In the genomic region with DNA sequence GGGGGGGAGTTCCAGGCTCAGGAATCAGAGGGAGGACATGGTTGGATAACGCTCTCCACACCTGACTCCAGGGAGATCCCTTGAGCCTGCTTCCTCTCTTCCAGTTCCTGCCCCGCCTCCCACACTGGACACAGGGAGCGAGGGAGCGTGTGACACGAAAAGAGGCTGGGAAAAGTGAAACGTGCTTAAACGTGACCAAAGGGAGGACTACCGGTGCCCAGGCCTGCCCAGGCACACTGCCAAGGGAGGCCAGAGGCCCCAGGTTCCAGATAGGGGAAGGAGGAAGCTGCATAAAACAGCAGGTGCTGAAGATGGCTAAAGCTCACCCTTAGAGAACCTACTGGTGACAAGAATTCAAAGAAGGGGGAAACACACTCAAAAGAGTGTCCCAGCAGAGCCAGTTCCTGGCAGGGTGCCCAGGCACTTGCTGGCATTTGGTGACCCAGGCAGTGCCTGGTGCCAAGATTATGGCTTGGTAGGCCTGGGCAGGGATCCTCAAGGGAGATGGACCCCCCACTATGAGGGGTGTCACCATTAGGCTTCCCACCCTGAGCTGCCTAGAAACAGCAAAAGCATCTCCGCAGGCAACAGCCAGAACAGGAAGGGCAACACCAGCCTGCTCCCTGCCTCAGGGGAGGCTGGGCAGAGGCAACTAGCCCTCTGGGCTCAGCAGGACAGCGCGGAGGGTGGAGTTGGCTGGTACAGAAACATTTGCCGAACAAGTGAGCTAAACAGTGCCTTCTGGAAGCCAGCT, we compare ENCODE assay signal across 10 mouse cellular contexts. TPM values are rescaled to one million over a fixed set of nuclear protein-coding genes. Genes with fewer than 3 reads are reported as not detected.
DNase-seq lines count a peak whose midpoint lies in the region; ATAC-seq lines count a peak whose summit lies in the region.
"Had no signal": no experiment of that assay in that cellular context is flagged by ENCODE, and none has a peak within 500 bp of the region (broad histone marks: within the 10 kb centered on the region; RNA-seq: fewer than 3 reads in every experiment).

No protein-coding gene starts in this region.

- H3K4me2 ChIP-seq in neural tube, embryonic 13.5 days = peak overlapping the region; percentile 82

- ATAC-seq in common myeloid progenitor, adult 5-6 weeks (replicated peaks; ENCODE audit: low read depth, poor library complexity, severe bottlenecking) = peak; percentile 59; the same call in 1 of the 2 replicates
- ATAC-seq in hematopoietic stem cell, adult 5-6 weeks (replicated peaks in 1 of 2; ENCODE audit: insufficient read depth in 1 of 2, low FRiP score in 2 of 2, low TSS enrichment in 1 of 2, low read depth in 1 of 2, poor library complexity in 2 of 2, severe bottlenecking in 2 of 2) = peak; percentile 34 to 44; a peak in 3 of 4 replicates
- ATAC-seq in neural tube, embryonic 13.5 days (ENCODE audit: low read depth) = peak; percentile 37

- no peaks in the 10 kb centered on the region for H3K9me3 ChIP-seq in neural tube, embryonic 13.5 days

- H3K4me3 ChIP-seq in neural tube, embryonic 13.5 days = peak overlapping the region; percentile 46; the same call in 1 of the 2 replicates

- peak overlapping the region; percentile 61 for H3K27ac ChIP-seq in neural tube, embryonic 13.5 days (replicated peaks)

- peak overlapping the region; percentile 71 for H3K9ac ChIP-seq in neural tube, embryonic 13.5 days

- no peaks in the 10 kb centered on the region for H3K36me3 ChIP-seq in neural tube, embryonic 13.5 days

- peaks cover 41% of the 10 kb centered on the region for H3K4me1 ChIP-seq in neural tube, embryonic 13.5 days (replicated peaks)

- peaks cover 48% of the 10 kb centered on the region for H3K27me3 ChIP-seq in neural tube, embryonic 13.5 days

- WGBS in neural tube, embryonic 13.5 days = 38% methylated on average over 12 of the region's 12 CpGs

- peak; percentile 57 for DNase-seq in urinary bladder, adult 2 months (ENCODE audit: low spot score)
- no peak for DNase-seq in urinary bladder, postnatal 10 days (ENCODE audit: low spot score)
- peak; percentile 72 to 82 for DNase-seq in layer of hippocampus, postnatal 14 days (ENCODE audit: low spot score in 2 of 2)
- DNase-seq in thymus, postnatal 10 days (ENCODE audit: low spot score in 2 of 2) = no peak
- DNase-seq in yolk sac, embryonic 10.5 days (ENCODE audit: low spot score) = no peak

RNA-seq across cellular contexts. Expression of a gene that starts 2.3 kb away (rescaled TPM):
- 6.2 and 7.2 TPM in 2 replicates for polyA plus RNA-seq in urinary bladder, adult 2 months (2012; rRNA removed)
- total RNA-seq in common myeloid progenitor, adult 5-6 weeks (2017) = not detected in 2 replicates
- total RNA-seq in hematopoietic stem cell, adult 5-6 weeks (2017) = 0.13 and 0.15 TPM in 2 replicates
- 100 to 1,000 TPM; 213 to 218 TPM for total RNA-seq in layer of hippocampus, postnatal 14 days (2021)
- polyA plus RNA-seq in neural tube, embryonic 13.5 days (2015; fragmentation: Nextera tagmentation; extraction: Ambion mirVana) = 11.1 and 12.8 TPM in 2 replicates

RNA-seq across cellular contexts. Expression of a gene that starts 39.7 kb away (rescaled TPM):
- 0.09 TPM in 1 of 2 replicates, not detected in the other for polyA plus RNA-seq in urinary bladder, adult 2 months (2012; rRNA removed)
- not detected in 2 replicates for total RNA-seq in common myeloid progenitor, adult 5-6 weeks (2017)
- total RNA-seq in hematopoietic stem cell, adult 5-6 weeks (2017) = not detected in 2 replicates
- under 1 TPM in 1 of 2 experiments, not detected in 1; 0.18 TPM for total RNA-seq in layer of hippocampus, postnatal 14 days (2021)
- polyA plus RNA-seq in neural tube, embryonic 13.5 days (2015; fragmentation: Nextera tagmentation; extraction: Ambion mirVana) = 2.9 and 8.5 TPM in 2 replicates
- polyA plus RNA-seq: intestine, embryonic 14.5 days; spleen, adult 2 months had no signal

RNA-seq across cellular contexts. Expression of a gene that starts 51.0 kb away (rescaled TPM):
- polyA plus RNA-seq in urinary bladder, adult 2 months (2012; rRNA removed) = 0.10 and 0.44 TPM in 2 replicates
- total RNA-seq in common myeloid progenitor, adult 5-6 weeks (2017) = 3.1 and 8.3 TPM in 2 replicates
- total RNA-seq in hematopoietic stem cell, adult 5-6 weeks (2017) = 16.0 and 55.2 TPM in 2 replicates
- total RNA-seq in layer of hippocampus, postnatal 14 days (2021) = 1 to 10 TPM; 8.0 to 8.5 TPM
- polyA plus RNA-seq in neural tube, embryonic 13.5 days (2015; fragmentation: Nextera tagmentation; extraction: Ambion mirVana) = 1.9 and 2.8 TPM in 2 replicates

RNA-seq across cellular contexts. Expression of a gene that starts 56.8 kb away (rescaled TPM):
- polyA plus RNA-seq in urinary bladder, adult 2 months (2012; rRNA removed) = not detected in 2 replicates
- total RNA-seq in common myeloid progenitor, adult 5-6 weeks (2017) = not detected in 2 replicates
- not detected in 2 replicates for total RNA-seq in hematopoietic stem cell, adult 5-6 weeks (2017)
- total RNA-seq in layer of hippocampus, postnatal 14 days (2021) = not detected
- 5.2 and 21.7 TPM in 2 replicates for polyA plus RNA-seq in neural tube, embryonic 13.5 days (2015; fragmentation: Nextera tagmentation; extraction: Ambion mirVana)
- polyA plus RNA-seq: intestine, embryonic 14.5 days; spleen, adult 2 months had no signal

Comparison
In these comparisons a context has a peak if more than half of its experiments do, and no peak if none do; other contexts are left out.
1. DNase-seq: peak in urinary bladder, adult 2 months (single experiment) and layer of hippocampus, postnatal 14 days (2 of 2); none in urinary bladder, postnatal 10 days (single experiment), thymus, postnatal 10 days (0 of 2) and yolk sac, embryonic 10.5 days (single experiment).
2. RNA of a gene that starts 2.3 kb away (total RNA-seq): 213 to 218 TPM in layer of hippocampus, postnatal 14 days; 0.13 to 0.15 TPM in hematopoietic stem cell, adult 5-6 weeks and not detected in common myeloid progenitor, adult 5-6 weeks; every median in the first group is over 100 times any median in the second.
3. Peak in every context shown above with its lines, with median percentiles within 50 percentile points of each other: ATAC-seq.